Mouse (Mus musculus): ENCODE data around the gene Mettl14.

GRCm38 (mm10) chr3:123397562-123398481 is 11.9 kb upstream of the Mettl14 start:
- TF ChIP-seq CTCF (conservative IDR thresholded peaks at IDR 0.05 in 1 of 2, IDR thresholded peaks at IDR 0.05 in 1 of 2; ENCODE audit: low read depth in 2 of 2, low read length in 2 of 2) (no peak), IRF4 (IDR thresholded peaks at IDR 0.05; ENCODE audit: low read depth, low read length) (no peak), POLR2A (IDR thresholded peaks at IDR 0.05; ENCODE audit: low read depth, low read length) (no peak), RAD21 (IDR thresholded peaks at IDR 0.05; ENCODE audit: low read depth, low read length) (no peak), USF1 (IDR thresholded peaks at IDR 0.05; ENCODE audit: low read depth, low read length) (no peak), JUND (conservative IDR thresholded peaks at IDR 0.05; ENCODE audit: low read depth, low read length) (no peak), CHD1 (IDR thresholded peaks at IDR 0.05; ENCODE audit: low read depth, low read length) (no peak), EP300 (IDR thresholded peaks at IDR 0.05; ENCODE audit: low read length) (no peak), SIN3A (IDR thresholded peaks at IDR 0.05; ENCODE audit: low read length) (no peak), USF2 (conservative IDR thresholded peaks at IDR 0.05; ENCODE audit: low read depth, low read length) (no peak)
